Mouse (Mus musculus) lung, adult 2 months (tissue): ENCODE measurements around the gene Col1a2.

Experiments
- CTCF ChIP-seq: fragments of 200-500 bp; IDR thresholded peaks from 2 replicates; pipeline ENCODE4 v1.5.1; 2011; ENCODE audit warnings: mild to moderate bottlenecking, low read length, control low read depth; ENCODE audit not compliant: insufficient read depth
- POLR2A ChIP-seq: fragments of 200-500 bp; IDR thresholded peaks from 2 replicates; pipeline ENCODE4 v1.6.1; 2011; ENCODE audit warnings: low read depth, mild to moderate bottlenecking, control low read depth, low read length, borderline replicate concordance; ENCODE audit errors: extremely low read depth

- TF ChIP-seq CTCF (no peak), POLR2A (no peak)
Measured at GRCm38 (mm10) chr6:4577756-4578155, 73.1 kb downstream of the Col1a2 start.
